Mouse (Mus musculus) mesoderm, embryonic 11.5 days (tissue): ENCODE measurements around the gene Ppm1l.
A peak's percentile ranks its signal among the peaks of the same experiment; 100 is the strongest.
"Not testable (repeated sequence)": the region's sequence is repeated elsewhere in the genome, so short reads cannot be mapped to it uniquely, and the experiment has no call there.

Source experiments
- DNase-seq: peaks from one replicate; pipeline ENCODE4 v3.0.0-alpha.2; 2012; ENCODE audit warnings: low read depth, low spot score

Ppm1l gene

DNA sequence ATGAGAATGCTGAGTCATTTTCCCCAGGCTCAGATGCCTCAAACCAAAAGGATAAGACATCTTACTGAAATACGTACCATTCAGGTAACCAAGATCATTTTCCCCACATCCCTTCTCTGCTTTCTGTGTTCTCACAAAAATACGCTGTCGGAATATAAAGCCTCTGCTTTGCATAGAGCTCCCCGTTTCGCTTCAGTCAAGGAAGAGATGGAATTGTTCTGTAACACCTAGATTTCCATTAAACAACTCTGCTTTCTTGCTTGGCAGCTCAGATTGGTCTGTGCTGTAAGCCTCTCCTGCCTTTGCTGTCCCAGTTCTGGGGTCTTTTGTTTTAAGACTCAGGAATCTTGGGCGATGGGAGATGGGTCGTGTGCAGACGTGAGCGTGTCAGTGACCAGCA lies 51.3 kb downstream of the Ppm1l start:
- DNase-seq, result no peak

DNA sequence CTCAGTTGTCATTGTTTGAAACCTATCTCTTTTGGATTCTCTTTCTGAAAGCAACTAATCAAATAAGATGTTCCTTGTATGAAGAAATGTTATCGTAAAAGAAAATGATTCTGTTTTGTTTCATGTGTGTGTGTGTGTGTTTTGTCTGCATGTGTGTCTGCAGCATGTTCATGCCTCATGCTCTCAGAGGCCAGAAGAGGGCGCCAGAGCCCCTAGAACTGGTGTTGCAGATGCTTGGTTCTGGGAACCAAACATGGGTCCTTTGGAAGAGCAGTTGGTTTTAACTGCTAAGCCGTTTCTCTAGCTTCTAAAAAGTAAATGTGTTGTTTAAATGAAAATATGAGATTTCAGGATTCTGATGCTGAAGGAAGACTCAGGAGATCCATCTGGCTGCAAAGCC lies 56.1 kb downstream of the Ppm1l start:
- no peak for DNase-seq

DNA sequence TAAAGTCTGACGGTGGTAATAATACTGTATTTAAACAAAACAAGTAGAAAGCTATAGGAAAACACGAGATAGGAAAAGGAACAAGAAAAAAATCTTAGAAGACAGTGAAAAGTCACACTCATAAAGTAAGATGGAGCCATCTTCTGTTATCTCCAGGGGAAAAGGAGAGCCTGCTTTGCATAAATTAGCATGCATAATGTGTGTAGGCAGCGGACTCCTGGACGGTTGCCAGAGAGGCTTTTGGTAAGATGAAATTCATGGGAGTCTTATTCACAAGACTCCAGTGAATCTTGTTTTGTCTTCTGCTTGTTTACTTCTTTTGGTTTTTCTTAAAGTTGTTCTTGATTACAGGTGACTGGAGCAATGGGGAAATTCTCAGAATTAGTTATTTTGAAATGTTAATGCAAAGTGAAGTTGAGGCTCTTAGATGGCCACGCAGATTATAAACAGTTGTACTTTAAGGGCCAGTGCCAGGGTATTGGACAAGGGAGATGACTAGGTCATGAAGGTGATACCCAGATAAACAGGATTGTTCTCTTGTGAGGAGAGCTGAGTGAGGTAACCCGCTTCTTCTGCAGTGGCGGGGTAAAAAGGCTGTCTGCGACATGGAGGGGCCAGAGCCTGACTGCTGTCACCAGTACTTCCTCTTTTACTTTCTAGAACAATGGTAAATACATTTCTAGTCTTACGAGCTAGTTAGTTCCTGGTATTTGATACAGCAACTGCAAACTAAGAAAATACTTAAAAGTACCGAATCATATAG lies 57.1 kb downstream of the Ppm1l start:
- DNase-seq, result no peak

DNA sequence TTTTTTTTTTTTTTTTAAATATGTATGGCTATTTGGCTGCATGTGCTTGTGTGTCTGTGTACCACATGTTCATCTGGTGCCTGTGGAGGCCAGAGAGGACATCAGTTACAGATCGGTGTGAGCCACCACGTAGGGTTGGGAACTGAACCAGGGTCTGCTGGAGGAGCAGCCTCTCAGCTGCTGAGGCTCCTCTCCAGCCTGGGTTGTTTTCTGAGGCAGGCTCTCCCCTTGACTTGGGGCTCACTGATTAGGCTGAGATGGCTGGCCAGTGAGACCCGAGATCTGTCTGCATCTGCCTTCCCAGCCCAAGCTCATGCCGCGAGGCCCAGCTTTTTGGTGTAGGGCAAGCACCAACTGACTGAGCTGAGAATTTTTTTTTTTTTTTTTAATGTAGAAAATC lies 57.9 kb downstream of the Ppm1l start:
- no peak for DNase-seq

DNA sequence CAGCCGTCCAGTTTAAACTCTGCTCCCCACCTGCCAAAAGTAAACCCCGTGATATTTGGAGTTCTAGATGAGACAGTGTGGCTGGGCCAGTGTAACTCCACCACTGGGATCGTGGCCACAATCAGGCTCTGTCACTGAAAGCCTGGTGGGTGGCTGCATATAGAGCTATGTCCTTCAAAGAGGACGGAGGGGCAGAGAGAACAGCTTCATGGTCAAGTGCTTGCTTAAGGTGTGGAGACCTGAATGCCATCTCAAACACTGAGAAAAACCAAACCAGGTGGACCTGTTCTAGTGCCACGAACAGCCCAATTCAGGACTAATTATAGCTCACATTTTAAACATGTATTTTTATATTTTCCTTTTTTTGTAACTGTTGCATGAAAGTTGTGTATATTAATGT lies 58.3 kb downstream of the Ppm1l start:
- DNase-seq, result no peak

DNA sequence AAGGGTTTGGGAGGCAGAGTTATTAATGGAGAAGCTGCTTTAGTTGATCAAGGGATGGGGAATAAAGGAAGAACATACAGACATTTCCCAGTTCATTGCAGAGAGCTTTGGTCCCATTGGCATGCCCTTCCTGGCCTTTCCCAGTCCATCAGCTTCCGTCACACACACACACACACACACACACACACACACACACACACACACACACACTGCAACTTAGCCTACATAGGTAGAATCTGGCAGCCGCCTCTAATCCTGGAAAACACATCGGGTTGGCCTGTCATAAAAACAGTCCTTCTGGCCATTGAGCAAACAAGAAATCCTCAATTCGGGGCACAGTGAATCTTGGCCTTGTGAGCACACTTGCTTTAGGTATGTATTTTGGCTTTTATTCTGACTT lies 64.6 kb downstream of the Ppm1l start:
- no peak for DNase-seq

DNA sequence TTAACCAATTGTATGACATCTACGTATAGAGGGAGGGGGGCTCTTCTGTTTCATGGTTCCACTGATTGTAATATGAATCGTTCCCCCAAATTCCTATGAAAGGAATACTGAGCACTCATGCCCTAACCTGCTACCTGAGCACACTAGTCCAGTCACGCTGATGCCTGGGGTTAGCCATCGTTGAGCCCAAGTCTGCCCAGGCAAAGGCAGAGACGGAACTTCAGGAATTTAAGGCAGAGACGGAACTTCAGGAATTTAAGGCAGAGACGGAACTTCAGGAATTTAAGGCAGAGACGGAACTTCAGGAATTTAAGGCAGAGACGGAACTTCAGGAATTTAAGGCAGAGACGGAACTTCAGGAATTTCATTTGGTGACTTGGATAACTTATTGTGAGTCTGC lies 75.2 kb downstream of the Ppm1l start:
- not testable (repeated sequence) for DNase-seq

DNA sequence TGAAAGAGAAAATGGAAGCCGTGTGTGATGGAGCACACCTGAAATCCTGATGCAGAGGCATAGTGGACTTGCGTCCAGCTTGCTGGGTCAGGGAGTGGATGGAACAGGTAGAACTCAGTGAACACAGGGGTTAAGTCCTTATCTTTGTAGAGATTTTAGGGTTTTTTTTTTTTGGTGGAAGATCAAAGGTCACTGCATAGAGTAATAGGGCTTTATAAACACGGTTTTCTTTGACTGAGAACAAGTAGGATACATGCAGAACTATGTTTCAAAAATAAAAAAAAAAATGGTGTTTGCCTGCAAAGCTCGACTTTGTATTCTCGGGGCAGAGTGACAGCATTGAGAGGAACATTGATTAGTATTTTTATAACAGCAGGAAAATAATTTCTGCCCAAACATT lies 75.6 kb downstream of the Ppm1l start:
- DNase-seq, result no peak

DNA sequence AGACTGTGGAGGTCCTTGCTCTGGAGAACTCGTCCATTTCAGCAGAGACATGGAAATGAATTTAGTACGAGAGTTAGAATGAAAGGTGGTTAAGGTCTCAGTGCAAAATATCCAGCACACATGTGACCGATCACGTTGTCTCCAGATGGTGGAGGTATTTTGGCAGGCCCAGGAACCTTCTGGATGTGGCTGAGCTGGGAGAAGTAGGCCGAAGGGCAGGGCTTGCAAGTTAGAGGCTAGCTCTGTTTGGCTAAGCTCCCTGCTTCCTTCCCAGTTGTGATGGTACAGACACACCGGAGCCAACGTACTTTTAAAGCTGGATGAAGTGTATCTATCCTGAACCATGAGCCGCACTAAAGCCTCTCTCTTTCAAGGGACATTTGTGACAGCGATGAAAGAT lies 76.4 kb downstream of the Ppm1l start:
- no peak for DNase-seq

DNA sequence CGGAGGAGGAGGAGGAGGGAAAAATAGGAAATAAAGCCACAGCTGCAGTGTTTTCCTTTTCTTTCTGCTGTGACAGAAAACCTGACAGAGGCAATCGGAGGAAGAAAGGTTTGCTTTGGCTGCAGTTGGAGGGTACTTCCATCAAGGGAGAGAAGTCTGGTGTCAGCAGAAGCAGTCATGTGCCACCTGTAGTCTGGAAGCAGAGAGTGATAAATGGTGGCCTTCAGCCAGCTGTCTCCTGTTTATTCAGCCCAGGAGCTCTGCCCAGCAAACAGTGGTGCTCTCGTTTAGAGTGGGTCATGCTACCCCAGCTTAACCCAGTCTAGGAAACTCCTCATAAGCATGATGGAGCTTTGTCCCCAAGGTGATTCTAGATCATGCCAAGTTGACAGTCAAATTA lies 77.3 kb downstream of the Ppm1l start:
- no peak for DNase-seq

DNA sequence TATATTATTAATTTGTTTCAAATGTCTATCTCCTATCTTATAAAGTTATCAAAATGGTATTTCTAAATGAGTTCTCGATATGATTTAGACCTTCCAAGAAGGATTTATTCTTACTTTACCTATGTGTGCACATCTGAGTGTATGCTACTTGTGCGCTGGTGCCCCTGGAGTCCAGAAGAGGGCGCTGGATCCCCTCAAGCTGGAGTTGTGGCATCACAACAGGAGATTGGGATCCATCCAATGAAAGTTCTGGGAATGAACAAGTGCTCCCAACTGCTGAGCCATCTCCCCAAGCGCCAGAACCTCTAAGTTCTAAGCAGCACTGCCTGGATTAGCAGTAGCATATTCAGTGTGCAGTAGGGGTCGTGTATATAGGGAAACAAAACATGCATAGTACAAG lies 78.4 kb downstream of the Ppm1l start:
- DNase-seq, result no peak

DNA sequence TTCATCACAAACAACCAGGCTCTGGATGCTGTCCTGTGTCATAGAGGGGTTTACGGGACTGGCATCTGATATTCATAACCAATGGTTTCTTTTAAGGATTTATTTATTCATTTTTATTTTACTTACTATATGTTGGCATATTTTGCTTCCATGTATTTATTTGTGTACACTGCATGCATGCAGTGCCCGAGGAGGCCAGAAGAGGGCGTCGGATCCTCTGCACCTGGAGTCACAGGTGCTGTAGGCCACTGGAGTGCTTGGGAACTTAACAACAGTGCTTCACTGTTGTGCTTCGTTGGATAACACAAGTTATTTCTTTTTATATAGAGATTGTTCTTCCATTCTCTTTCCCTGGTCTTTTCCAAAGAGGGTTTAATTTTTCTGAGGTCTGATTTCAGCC lies 81.1 kb downstream of the Ppm1l start:
- no peak for DNase-seq

DNA sequence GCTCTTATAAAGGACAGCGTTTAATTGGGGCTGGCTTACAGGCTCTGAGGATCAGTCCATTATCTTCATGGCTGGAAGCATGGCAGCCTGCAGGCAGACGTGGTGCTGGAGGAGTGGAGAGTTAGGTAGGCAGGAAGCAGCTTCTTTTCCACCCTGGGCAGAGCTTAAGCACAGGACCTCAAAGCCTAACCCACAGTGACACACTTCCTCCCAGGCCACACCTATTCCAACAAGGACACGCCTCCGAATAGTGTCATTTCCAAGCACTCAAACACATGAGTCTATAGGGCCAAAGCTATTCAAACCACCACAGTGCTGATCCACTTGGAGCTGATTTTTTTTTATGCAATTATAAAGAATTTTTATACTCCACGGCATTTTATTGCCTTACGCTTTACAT lies 82.7 kb downstream of the Ppm1l start:
- DNase-seq, result no peak

DNA sequence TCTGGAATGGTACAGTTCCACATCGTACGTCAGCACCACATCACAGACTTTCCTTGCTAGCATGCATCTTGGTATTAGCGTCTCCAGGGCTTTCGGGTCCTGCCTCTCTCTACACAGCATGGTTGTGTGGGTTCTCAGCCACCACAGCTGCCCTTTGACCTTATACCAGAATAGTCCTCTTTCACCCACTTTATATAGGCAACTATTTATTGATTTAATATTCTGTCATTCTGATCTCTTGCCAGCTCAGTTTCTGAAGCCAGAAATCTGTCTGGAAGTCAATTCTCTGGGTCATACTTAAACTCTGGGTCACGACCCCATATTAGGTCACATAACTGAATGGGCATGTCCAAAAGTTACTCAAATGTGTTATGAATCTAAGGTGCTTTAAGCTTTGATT lies 86.5 kb downstream of the Ppm1l start:
- DNase-seq, result no peak

DNA sequence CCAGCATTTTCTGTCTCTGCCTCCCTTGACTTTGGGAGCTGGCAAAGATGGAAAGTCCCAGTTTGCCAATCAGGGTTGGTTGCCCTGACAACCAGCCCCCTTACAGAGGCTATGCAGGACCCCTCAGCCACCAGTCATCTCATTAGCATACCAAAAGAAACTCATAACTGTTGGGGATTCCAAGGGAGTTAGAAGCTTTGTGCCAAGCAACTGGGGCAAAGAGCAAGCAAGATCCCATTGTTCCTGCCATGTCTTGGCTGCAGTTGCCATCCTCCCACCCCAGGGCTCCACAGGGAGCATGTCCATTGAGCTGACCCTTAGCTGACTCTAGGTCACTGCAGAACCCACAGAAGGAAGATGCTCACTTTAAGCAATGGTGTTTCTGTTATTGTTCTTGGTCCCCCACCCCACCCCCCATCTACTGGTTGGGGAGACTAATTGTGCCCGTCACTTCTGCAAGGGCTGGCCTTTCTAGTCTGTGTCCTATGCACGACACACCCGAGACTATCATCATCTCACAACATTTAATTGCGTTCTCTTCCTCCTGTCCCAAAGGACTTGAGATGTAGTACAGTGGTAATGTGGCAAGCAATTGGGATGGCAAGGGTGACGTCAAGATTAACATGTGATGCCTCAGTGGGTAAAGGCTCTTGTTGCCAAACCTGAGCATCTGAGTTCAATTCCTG lies 89.7 kb downstream of the Ppm1l start:
- peak; percentile 77 for DNase-seq

DNA sequence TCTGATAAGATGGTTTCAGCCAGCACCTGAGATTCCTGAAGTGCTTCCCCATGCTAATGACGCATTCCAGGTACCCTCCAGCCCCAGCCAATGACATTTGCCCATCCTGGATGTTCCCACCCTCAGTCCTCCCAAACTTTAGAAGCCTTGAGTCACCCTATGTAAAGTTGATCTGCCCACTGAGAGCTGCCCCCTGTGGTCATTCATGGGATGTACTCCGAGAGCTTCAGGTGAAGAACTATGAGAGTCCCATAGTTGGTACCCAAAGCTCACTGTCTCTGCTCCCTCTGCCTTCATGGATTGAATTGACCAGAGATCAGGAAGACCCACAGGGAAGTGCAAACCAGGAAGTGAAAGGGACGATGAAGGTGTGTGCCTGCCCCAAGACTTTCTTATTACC lies 91.4 kb downstream of the Ppm1l start:
- DNase-seq, result no peak

DNA sequence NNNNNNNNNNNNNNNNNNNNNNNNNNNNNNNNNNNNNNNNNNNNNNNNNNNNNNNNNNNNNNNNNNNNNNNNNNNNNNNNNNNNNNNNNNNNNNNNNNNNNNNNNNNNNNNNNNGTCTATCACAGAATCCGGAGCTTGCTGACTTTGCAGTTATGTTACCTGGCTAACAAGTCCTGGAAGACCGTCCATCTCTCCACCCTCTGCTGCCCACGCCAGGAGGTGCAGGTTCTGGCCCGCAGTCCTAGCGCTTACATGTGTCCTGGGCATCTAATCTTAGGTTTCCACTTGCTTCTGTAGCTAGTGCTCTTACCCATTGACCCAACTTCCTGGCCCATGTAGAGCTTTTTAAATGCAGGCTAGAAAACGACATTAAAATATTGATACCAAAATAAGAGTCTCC lies 99.5 kb downstream of the Ppm1l start:
- no peak for DNase-seq

DNA sequence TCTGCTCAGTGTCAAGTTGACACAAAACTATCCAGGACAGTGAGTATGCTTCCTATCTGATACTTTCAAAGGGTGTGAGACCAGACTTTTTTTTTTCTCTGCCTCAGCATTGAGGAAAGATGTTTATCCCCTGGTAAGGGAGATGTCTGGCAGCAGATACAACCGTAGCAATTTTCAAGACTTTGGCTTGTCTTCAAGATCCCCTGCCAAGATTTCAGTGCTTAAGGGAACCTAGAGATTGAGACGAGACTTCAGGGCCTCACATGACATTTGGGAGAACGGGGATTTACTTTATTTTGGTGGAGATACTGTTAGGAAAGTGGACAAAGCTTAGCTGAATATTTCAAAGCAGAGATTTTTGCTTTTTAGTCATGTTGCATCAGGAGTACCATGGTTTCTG lies 106.1 kb downstream of the Ppm1l start:
- no peak for DNase-seq

DNA sequence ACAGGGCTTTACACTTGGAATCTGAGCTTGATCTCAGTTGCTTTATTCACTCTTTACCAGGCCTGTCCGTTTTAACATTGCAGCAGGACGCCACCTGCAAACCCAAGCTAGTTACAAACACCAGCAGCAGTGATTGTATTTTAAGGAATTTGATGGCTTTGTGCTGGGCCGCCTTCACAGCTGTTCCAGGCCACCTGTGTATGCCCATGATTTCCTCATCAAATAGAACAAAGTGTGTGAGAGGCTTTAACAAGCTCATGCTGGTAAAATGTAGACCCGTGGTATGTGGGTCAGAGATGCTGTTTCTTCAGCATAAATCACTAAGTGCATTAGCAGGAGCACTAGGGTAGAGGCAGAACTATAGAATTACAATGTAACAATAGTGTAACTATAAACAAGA lies 106.7 kb downstream of the Ppm1l start:
- peak; percentile 41 for DNase-seq

DNA sequence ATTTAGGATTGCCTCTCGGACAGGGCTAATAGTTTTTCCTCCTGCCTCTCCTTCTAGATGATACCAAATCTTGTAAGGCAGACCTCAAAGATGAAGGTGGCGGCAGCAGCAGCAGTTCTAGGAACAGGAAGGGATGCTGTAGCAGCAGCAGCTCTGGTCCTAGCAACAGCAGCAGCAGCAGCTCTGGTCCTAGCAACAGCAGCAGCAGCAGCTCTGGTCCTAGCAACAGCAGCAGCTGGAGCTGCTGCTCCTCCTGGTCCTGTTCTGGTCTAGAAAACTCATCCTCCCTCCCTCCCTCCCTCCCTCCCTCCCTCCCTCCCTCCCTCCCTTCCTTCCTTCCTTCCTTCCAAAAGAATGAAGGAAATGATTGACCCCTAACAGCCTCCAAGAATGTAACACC lies 108.1 kb downstream of the Ppm1l start:
- DNase-seq, result not testable (repeated sequence)

DNA sequence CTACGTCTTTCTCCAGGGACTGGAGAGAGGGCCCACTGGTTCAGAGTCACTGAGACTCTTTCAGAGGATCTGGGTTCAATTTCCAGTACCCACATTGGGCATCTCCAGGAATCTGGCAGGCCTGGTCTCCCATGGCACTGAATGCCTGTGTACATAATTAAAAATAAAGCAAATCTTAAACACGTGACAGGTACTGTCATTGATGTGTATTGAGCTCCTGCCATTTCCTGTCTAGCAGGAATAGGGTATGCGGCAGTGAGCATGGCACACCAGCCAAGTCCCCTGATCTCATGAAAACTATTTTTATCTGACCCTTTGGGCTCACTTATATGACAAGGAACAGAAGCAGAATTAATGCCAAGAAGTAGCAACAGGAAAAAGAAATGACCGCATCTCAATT lies 110.6 kb downstream of the Ppm1l start:
- no peak for DNase-seq

DNA sequence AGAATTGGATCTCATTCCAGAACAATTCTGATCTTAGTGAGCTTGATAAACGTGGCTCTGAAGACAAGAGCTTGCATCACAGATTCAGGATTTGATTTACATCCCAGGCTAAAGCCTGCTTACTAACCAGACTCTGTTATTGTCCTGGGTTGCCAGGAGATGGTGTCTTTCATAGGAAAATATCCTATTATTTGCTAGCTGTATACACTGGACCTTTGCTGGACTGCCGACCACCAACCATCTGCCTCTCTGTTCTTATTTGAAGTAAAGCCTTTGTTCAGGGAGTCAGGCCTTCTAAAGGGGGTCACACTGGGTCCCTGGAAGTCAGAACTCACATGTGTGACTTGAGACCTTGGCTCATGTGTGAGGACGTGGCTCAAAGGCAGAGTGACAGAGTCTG lies 111.6 kb downstream of the Ppm1l start:
- DNase-seq, result peak; percentile 48

DNA sequence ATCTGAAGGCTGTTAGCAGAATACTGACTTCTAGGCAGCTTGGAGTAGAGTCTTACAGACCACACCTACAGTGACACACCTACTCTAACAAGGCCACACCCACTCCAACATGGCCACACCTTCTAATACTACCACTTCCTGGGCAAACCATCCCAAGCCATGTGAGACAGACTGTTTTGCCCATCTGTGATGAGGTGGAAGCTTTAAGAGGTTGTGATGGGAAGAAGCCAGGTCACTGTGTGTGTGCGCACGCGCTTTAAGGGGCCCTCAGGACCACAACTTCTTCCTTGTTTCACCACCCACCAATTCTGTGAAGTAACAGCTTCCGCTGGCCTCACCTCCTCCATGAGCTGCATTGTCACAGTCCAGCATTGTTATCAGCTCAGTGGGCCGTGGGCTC lies 112.7 kb downstream of the Ppm1l start:
- DNase-seq, result no peak

DNA sequence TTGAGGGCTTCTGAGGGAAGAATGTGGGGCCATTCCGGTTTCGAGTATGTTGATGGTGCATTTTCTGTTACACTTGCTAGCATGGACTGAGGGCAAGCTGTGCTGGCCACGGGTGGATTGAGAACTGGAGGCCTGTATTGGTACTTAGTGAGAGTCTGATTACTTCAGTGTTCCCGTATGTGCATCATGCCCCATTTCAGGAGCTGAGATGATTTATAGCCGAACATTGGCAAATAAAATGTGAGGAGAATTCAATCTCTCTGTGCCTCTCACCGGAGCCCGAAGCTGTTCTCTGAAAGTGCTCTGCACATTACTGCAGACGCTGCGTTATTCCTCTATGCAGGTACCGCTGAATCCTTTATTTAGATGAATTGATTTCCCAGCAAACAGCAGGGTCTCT lies 116.9 kb downstream of the Ppm1l start:
- no peak for DNase-seq
